Mouse (Mus musculus): ENCODE measurements around the gene Hyal1. TPM values are rescaled to one million over a fixed set of nuclear protein-coding genes. Genes with fewer than 3 reads are reported as not detected.

The Hyal1 gene
- 1 to 10 TPM; 5.3 TPM for total RNA-seq (2021)

- intact Hi-C loops (cut with DNase I) = no loop called here
- peak; percentile 75 for DNase-seq (ENCODE audit: low spot score)
These were observed at the start of gene Hyal1 for GRCm38 (mm10) chr9:107576357-107577107. Gene Hyal1 (plus strand): TSS chr9:107576927.

DNA sequence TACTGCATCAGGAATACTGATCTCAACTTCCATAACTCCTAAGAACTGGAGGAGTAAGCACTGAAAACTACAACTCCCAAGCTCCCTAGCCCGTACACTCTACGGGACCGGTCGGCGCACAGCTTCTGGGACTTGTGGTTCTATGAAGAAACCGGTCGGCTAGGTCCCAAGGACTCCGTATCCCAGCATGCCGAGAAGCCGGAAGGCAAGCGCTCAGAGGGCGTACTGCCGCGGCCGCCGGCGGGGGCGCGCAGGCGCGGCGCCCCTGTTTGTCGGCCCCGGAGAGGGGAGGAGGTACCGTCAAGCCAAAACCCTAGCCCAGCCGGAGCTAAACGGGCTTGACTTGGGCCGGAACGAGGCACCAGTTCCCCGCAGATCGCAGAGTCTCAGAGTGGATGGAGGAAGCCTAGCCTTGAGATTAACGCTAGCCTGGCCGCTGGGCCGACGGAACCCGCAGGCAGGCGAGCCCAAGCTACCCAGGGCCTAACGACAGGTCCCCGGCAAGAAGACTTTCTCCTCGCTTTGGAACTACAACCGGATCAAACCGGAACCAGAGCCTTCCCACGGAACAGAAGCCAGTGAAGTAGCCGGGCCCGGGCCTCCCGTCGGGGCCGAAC, 42.8 kb upstream of the Hyal1 start, which contains the start of gene Tmem115:
Gene Tmem115 (plus strand): TSS at position 155 of the 617 bp plus-strand sequence.
- peak; percentile 94 for DNase-seq (ENCODE audit: low spot score)
- intact Hi-C loops (cut with DNase I) = no loop called here

GRCm38 (mm10) chr9:107534408-107535202, 42.1 kb upstream of the Hyal1 start:
- intact Hi-C loops (cut with DNase I) = no loop called here
- DNase-seq (ENCODE audit: low spot score) = no peak

DNA sequence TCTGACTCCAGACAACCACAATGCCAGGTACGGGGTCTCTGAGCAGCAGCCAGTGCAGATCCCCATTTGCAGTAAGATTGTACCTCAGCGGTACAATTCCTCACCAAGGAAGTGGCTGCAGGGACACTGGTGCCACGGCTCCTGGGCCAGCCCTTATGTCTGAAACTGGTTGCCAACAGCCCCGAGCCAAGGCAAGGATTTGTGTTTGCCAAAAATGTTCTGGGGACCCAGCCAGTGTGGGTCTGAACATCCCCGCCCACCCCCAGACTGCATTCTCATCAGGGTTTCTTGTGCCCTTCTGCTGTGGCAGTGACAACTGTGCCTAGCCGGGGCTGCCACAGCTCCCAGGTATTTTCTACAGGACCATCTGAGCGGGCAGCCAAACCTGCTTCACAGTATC, 38.5 kb upstream of the Hyal1 start:
- intact Hi-C loops (cut with DNase I) = no loop called here

GRCm38 (mm10) chr9:107538711-107539110, 38.0 kb upstream of the Hyal1 start:
- no peak for DNase-seq (ENCODE audit: low spot score)
- intact Hi-C loops (cut with DNase I) = no loop called here

More for the DNA sequence above, 38.5 kb upstream of the Hyal1 start:
- DNase-seq (ENCODE audit: low spot score) = no peak

- intact Hi-C loops (cut with DNase I) = no loop called here
- no peak for DNase-seq (ENCODE audit: low spot score)
These were observed 36.8 kb upstream of the Hyal1 start for GRCm38 (mm10) chr9:107539940-107540339.

DNA sequence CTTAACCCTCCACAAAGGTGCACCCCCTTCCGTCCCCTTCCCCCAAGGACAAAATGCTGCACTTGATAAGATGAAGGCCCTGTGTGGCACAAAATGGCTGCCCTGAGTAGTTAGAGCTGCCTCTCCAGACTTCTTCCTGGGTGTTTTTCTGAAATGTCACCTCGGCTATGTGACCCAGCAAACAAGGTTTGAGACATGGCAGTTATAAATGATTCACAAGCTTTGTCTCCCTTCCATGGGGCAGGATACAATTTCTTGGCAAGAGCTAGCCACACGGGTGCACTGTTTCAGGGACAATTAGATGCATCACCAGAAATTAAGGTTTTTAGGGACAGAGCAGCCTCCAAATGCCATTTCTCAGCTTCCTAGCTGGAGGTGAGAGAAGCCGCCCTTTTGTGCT, 36.3 kb upstream of the Hyal1 start:
- no peak for DNase-seq (ENCODE audit: low spot score)
- intact Hi-C loops (cut with DNase I) = no loop called here

- intact Hi-C loops (cut with DNase I) = no loop called here
- no peak for DNase-seq (ENCODE audit: low spot score)
These were observed 35.7 kb upstream of the Hyal1 start for GRCm38 (mm10) chr9:107541005-107541404.

GRCm38 (mm10) chr9:107541474-107542351, 35.0 kb upstream of the Hyal1 start, which contains the start of the genes Cyb561d2 and Nprl2:
Gene Cyb561d2 (minus strand): TSS chr9:107542193.
Gene Nprl2 (plus strand): TSS chr9:107542226.
- intact Hi-C loops (cut with DNase I) = no loop called here
- peak; percentile 91 for DNase-seq (ENCODE audit: low spot score)

DNA sequence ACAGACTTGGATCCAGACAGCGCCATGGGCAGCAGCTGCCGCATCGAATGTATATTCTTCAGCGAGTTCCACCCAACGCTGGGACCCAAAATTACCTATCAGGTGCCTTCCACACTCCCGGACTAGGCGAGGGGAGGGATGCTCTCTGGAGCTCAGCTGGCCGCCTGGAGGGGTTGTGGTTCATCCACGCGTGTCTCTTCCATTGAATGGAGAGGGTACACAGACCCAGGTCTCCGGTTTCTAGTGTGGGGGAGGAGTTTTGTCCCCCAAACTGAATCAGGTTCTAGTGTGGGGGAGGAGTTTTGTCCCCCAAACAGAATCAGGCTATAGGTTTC, 34.4 kb upstream of the Hyal1 start:
- no peak for DNase-seq (ENCODE audit: low spot score)
- intact Hi-C loops (cut with DNase I) = no loop called here

DNA sequence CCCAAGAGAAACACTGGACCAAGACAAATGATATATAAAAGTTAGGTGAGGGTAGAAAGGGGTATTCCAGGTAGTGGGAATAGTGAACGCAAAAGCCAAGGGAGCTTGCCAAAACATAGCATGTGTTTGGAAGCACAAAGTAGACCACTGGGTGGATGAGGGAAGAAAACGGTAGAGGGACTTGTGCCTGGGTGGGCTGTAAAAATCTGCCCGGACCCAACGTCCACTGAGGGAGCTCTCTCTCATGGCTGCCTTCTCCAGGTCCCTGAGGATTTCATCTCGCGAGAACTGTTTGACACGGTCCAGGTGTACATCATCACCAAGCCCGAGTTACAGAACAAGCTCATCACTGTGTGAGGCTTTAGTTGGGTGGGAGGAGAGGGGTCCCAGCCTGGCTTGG, 34.0 kb upstream of the Hyal1 start:
- intact Hi-C loops (cut with DNase I) = no loop called here

DNA sequence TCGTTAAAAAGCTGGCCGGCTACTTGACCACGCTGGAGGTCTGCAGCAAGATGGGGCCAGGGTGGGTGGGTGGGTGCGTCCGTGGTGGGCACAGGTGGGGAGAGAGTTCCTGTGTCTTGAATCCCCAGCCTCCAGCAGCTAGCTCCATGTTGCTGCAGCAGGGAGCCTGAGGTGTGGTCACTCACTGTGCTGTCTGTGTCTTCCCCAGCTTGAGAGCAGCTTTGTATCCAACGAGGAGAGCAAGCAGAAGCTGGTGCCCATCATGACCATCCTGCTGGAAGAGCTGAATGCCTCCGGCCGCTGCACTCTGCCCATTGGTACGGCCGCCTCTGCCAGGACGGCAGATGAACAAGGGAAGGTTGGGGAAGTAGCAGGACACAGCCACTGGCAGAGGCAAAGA, 33.4 kb upstream of the Hyal1 start:
- no peak for DNase-seq (ENCODE audit: low spot score)
- intact Hi-C loops (cut with DNase I) = no loop called here

More for the DNA sequence above, 34.0 kb upstream of the Hyal1 start:
- no peak for DNase-seq (ENCODE audit: low spot score)

- intact Hi-C loops (cut with DNase I) = no loop called here
- no peak for DNase-seq (ENCODE audit: low spot score)
These were observed 32.5 kb upstream of the Hyal1 start for GRCm38 (mm10) chr9:107544196-107544700.

DNA sequence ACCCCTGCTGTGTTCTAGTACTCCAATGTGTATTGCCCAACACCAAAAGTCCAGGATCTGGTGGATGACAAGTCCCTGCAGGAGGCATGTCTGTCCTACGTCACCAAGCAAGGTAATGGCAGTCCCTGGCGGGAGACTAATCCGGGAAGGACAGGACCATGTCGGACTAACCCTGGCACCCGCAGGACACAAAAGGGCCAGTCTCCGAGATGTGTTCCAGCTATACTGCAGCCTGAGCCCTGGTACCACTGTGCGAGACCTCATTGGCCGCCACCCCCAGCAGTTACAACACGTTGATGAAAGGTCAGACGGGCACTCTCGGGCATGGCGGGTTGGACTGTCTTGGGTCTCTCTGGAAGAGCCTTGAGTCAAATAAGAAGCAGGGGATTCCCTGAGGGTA, 32.0 kb upstream of the Hyal1 start:
- DNase-seq (ENCODE audit: low spot score) = no peak
- intact Hi-C loops (cut with DNase I) = no loop called here

GRCm38 (mm10) chr9:107545199-107545598, 31.5 kb upstream of the Hyal1 start:
- no peak for DNase-seq (ENCODE audit: low spot score)
- intact Hi-C loops (cut with DNase I) = no loop called here

- intact Hi-C loops (cut with DNase I) = no loop called here
- no peak for DNase-seq (ENCODE audit: low spot score)
These were observed 31.1 kb upstream of the Hyal1 start for GRCm38 (mm10) chr9:107545602-107546001.

- intact Hi-C loops (cut with DNase I) = loop anchor here (1.0 kb wide), 1 partner anchor 14 kb away; no protein-coding TSS in a partner anchor
- peak; percentile 76 for DNase-seq (ENCODE audit: low spot score)
These were observed 29.7 kb upstream of the Hyal1 start, which contains the start of gene Zmynd10 for GRCm38 (mm10) chr9:107547026-107547425. Gene Zmynd10 (plus strand): TSS chr9:107547298.

GRCm38 (mm10) chr9:107547957-107548356, 28.8 kb upstream of the Hyal1 start:
- DNase-seq (ENCODE audit: low spot score) = no peak
- intact Hi-C loops (cut with DNase I) = loop anchor here (1.0 kb wide), 1 partner anchor 13 kb away; no protein-coding TSS in a partner anchor

GRCm38 (mm10) chr9:107548820-107549219, 27.9 kb upstream of the Hyal1 start:
- intact Hi-C loops (cut with DNase I) = no loop called here
- no peak for DNase-seq (ENCODE audit: low spot score)
